Mouse (Mus musculus): ENCODE measurements around the gene Ctnnd2. TPM values are rescaled to one million over a fixed set of nuclear protein-coding genes. Genes with fewer than 3 reads are reported as not detected.

Ctnnd2 gene
- polyA plus RNA-seq, 1 experiment from 2014 or later = 0.83 TPM

GRCm38 (mm10) chr15:30895063-30895462 lies 722.7 kb downstream of the Ctnnd2 start:
- no peak overlapping the region for H3K4me3 ChIP-seq (ENCODE audit: low read length)
- no peak for ATAC-seq (replicated peaks; ENCODE audit: extremely low read depth, insufficient read depth, low FRiP score)
- no peaks in the 10 kb centered on the region for H3K9me3 ChIP-seq (replicated peaks; ENCODE audit: control insufficient read depth, low read length)
- no peaks in the 10 kb centered on the region for H3K27me3 ChIP-seq (ENCODE audit: control insufficient read depth, insufficient read depth, low read length)
- no peaks in the 10 kb centered on the region; the same call in 1 of the 2 replicates for H3K4me1 ChIP-seq (ENCODE audit: control insufficient read depth, insufficient read depth, low read length)
- H3K4me2 ChIP-seq (ENCODE audit: low read depth, low read length) = no peak overlapping the region
- H3K9ac ChIP-seq (ENCODE audit: low read length) = no peak overlapping the region
- H3K27ac ChIP-seq (ENCODE audit: low read length) = no peak overlapping the region
- H3K36me3 ChIP-seq (ENCODE audit: control insufficient read depth, insufficient read depth) = no peaks in the 10 kb centered on the region
- 76% methylated on average over 5 of the region's 5 CpGs for WGBS

- H3K4me1 ChIP-seq (ENCODE audit: control insufficient read depth, insufficient read depth, low read length) = no peaks in the 10 kb centered on the region
These were observed 724.9 kb downstream of the Ctnnd2 start for GRCm38 (mm10) chr15:30897342-30897741.

GRCm38 (mm10) chr15:30908027-30908426 lies 735.6 kb downstream of the Ctnnd2 start:
- no peaks in the 10 kb centered on the region for H3K27me3 ChIP-seq (ENCODE audit: control insufficient read depth, insufficient read depth, low read length)
- H3K9me3 ChIP-seq (replicated peaks; ENCODE audit: control insufficient read depth, low read length) = no peaks in the 10 kb centered on the region
- H3K4me3 ChIP-seq (ENCODE audit: low read length) = no peak overlapping the region
- H3K27ac ChIP-seq (ENCODE audit: low read length) = no peak overlapping the region
- H3K4me2 ChIP-seq (ENCODE audit: low read depth, low read length) = no peak overlapping the region
- H3K9ac ChIP-seq (ENCODE audit: low read length) = no peak overlapping the region
- ATAC-seq (replicated peaks; ENCODE audit: extremely low read depth, insufficient read depth, low FRiP score) = no peak
- no peaks in the 10 kb centered on the region for H3K36me3 ChIP-seq (ENCODE audit: control insufficient read depth, insufficient read depth)
- H3K4me1 ChIP-seq (ENCODE audit: control insufficient read depth, insufficient read depth, low read length) = no peaks in the 10 kb centered on the region
- 42% methylated on average over 2 of the region's 2 CpGs for WGBS

More at GRCm38 (mm10) chr15:30897342-30897741, 724.9 kb downstream of the Ctnnd2 start:
- no peaks in the 10 kb centered on the region for H3K9me3 ChIP-seq (replicated peaks; ENCODE audit: control insufficient read depth, low read length)
- H3K27me3 ChIP-seq (ENCODE audit: control insufficient read depth, insufficient read depth, low read length) = no peaks in the 10 kb centered on the region
- no peaks in the 10 kb centered on the region for H3K36me3 ChIP-seq (ENCODE audit: control insufficient read depth, insufficient read depth)
- no peak for ATAC-seq (replicated peaks; ENCODE audit: extremely low read depth, insufficient read depth, low FRiP score)
- H3K9ac ChIP-seq (ENCODE audit: low read length) = no peak overlapping the region
- 89% methylated on average over 8 of the region's 8 CpGs for WGBS
- H3K4me2 ChIP-seq (ENCODE audit: low read depth, low read length) = no peak overlapping the region
- H3K27ac ChIP-seq (ENCODE audit: low read length) = no peak overlapping the region
- no peak overlapping the region for H3K4me3 ChIP-seq (ENCODE audit: low read length)

- 72% methylated on average over 5 of the region's 5 CpGs for WGBS
- Histone ChIP-seq H3K27me3 (ENCODE audit: control insufficient read depth, insufficient read depth, low read length) (no peaks in the 10 kb centered on the region), H3K4me1 (ENCODE audit: control insufficient read depth, insufficient read depth, low read length) (no peaks in the 10 kb centered on the region), H3K4me2 (ENCODE audit: low read depth, low read length) (no peak overlapping the region), H3K9me3 (replicated peaks; ENCODE audit: control insufficient read depth, low read length) (no peaks in the 10 kb centered on the region), H3K9ac (ENCODE audit: low read length) (no peak overlapping the region), H3K36me3 (ENCODE audit: control insufficient read depth, insufficient read depth) (no peaks in the 10 kb centered on the region), H3K4me3 (ENCODE audit: low read length) (no peak overlapping the region), H3K27ac (ENCODE audit: low read length) (no peak overlapping the region)
- ATAC-seq (replicated peaks; ENCODE audit: extremely low read depth, insufficient read depth, low FRiP score) = no peak
These were observed 741.0 kb downstream of the Ctnnd2 start for GRCm38 (mm10) chr15:30913360-30913759.

- H3K9ac ChIP-seq (ENCODE audit: low read length) = no peak overlapping the region
- H3K4me3 ChIP-seq (ENCODE audit: low read length) = no peak overlapping the region
- no peaks in the 10 kb centered on the region for H3K27me3 ChIP-seq (ENCODE audit: control insufficient read depth, insufficient read depth, low read length)
- 60% methylated on average over 5 of the region's 5 CpGs for WGBS
- no peaks in the 10 kb centered on the region for H3K36me3 ChIP-seq (ENCODE audit: control insufficient read depth, insufficient read depth)
- H3K4me2 ChIP-seq (ENCODE audit: low read depth, low read length) = no peak overlapping the region
- no peaks in the 10 kb centered on the region for H3K9me3 ChIP-seq (replicated peaks; ENCODE audit: control insufficient read depth, low read length)
- no peak for ATAC-seq (replicated peaks; ENCODE audit: extremely low read depth, insufficient read depth, low FRiP score)
- no peak overlapping the region for H3K27ac ChIP-seq (ENCODE audit: low read length)
- H3K4me1 ChIP-seq (ENCODE audit: control insufficient read depth, insufficient read depth, low read length) = no peaks in the 10 kb centered on the region
These were observed 753.4 kb downstream of the Ctnnd2 start for GRCm38 (mm10) chr15:30925838-30926237.

- H3K9me3 ChIP-seq (replicated peaks; ENCODE audit: control insufficient read depth, low read length) = no peaks in the 10 kb centered on the region
- H3K4me3 ChIP-seq (ENCODE audit: low read length) = no peak overlapping the region
- 47% methylated on average over 7 of the region's 7 CpGs for WGBS
- no peak overlapping the region for H3K27ac ChIP-seq (ENCODE audit: low read length)
- H3K4me1 ChIP-seq (ENCODE audit: control insufficient read depth, insufficient read depth, low read length) = no peaks in the 10 kb centered on the region
- ATAC-seq (replicated peaks; ENCODE audit: extremely low read depth, insufficient read depth, low FRiP score) = no peak
- no peaks in the 10 kb centered on the region for H3K36me3 ChIP-seq (ENCODE audit: control insufficient read depth, insufficient read depth)
- H3K4me2 ChIP-seq (ENCODE audit: low read depth, low read length) = no peak overlapping the region
- no peaks in the 10 kb centered on the region for H3K27me3 ChIP-seq (ENCODE audit: control insufficient read depth, insufficient read depth, low read length)
- no peak overlapping the region for H3K9ac ChIP-seq (ENCODE audit: low read length)
These were observed 755.2 kb downstream of the Ctnnd2 start for GRCm38 (mm10) chr15:30927632-30928031.

GRCm38 (mm10) chr15:30931906-30932305 lies 759.5 kb downstream of the Ctnnd2 start:
- no peak overlapping the region for H3K4me2 ChIP-seq (ENCODE audit: low read depth, low read length)
- H3K4me1 ChIP-seq (ENCODE audit: control insufficient read depth, insufficient read depth, low read length) = no peaks in the 10 kb centered on the region
- no peak overlapping the region for H3K4me3 ChIP-seq (ENCODE audit: low read length)
- whole genome bisulfite sequencing = 73% methylated on average over 5 of the region's 5 CpGs
- 0 out of 2 replicates have a peak, but pooled peaks cover 3% of the 10 kb centered on the region for H3K9me3 ChIP-seq (replicated peaks; ENCODE audit: control insufficient read depth, low read length)
- no peaks in the 10 kb centered on the region for H3K27me3 ChIP-seq (ENCODE audit: control insufficient read depth, insufficient read depth, low read length)
- ATAC-seq (replicated peaks; ENCODE audit: extremely low read depth, insufficient read depth, low FRiP score) = no peak
- no peak overlapping the region for H3K9ac ChIP-seq (ENCODE audit: low read length)
- H3K36me3 ChIP-seq (ENCODE audit: control insufficient read depth, insufficient read depth) = no peaks in the 10 kb centered on the region
- H3K27ac ChIP-seq (ENCODE audit: low read length) = no peak overlapping the region

GRCm38 (mm10) chr15:30945863-30946262 lies 773.5 kb downstream of the Ctnnd2 start:
- ATAC-seq (replicated peaks; ENCODE audit: extremely low read depth, insufficient read depth, low FRiP score) = no peak
- H3K4me3 ChIP-seq (ENCODE audit: low read length) = no peak overlapping the region

GRCm38 (mm10) chr15:30958513-30958912 lies 786.1 kb downstream of the Ctnnd2 start:
- Histone ChIP-seq H3K4me3 (ENCODE audit: low read length) (no peak overlapping the region), H3K27me3 (ENCODE audit: control insufficient read depth, insufficient read depth, low read length) (no peaks in the 10 kb centered on the region), H3K9me3 (replicated peaks; ENCODE audit: control insufficient read depth, low read length) (no peaks in the 10 kb centered on the region), H3K36me3 (ENCODE audit: control insufficient read depth, insufficient read depth) (no peaks in the 10 kb centered on the region), H3K9ac (ENCODE audit: low read length) (no peak overlapping the region), H3K27ac (ENCODE audit: low read length) (no peak overlapping the region), H3K4me2 (ENCODE audit: low read depth, low read length) (no peak overlapping the region), H3K4me1 (ENCODE audit: control insufficient read depth, insufficient read depth, low read length) (no peaks in the 10 kb centered on the region)
- ATAC-seq (replicated peaks; ENCODE audit: extremely low read depth, insufficient read depth, low FRiP score) = no peak
- WGBS = 85% methylated on average over 4 of the region's 4 CpGs

More at GRCm38 (mm10) chr15:30945863-30946262, 773.5 kb downstream of the Ctnnd2 start:
- no peaks in the 10 kb centered on the region for H3K27me3 ChIP-seq (ENCODE audit: control insufficient read depth, insufficient read depth, low read length)
- H3K4me1 ChIP-seq (ENCODE audit: control insufficient read depth, insufficient read depth, low read length) = peaks cover 3% of the 10 kb centered on the region; the same call in 1 of the 2 replicates
- H3K27ac ChIP-seq (ENCODE audit: low read length) = no peak overlapping the region
- 12% methylated on average over 1 of the region's 1 CpGs for WGBS
- no peak overlapping the region for H3K4me2 ChIP-seq (ENCODE audit: low read depth, low read length)
- H3K36me3 ChIP-seq (ENCODE audit: control insufficient read depth, insufficient read depth) = no peaks in the 10 kb centered on the region
- H3K9ac ChIP-seq (ENCODE audit: low read length) = no peak overlapping the region
- no peaks in the 10 kb centered on the region for H3K9me3 ChIP-seq (replicated peaks; ENCODE audit: control insufficient read depth, low read length)

Measured in heart, embryonic 16.5 days (tissue).